Comparison of ENCODE assay signal across 18 mouse cellular contexts in genomic region chr16:26827006-26827405, GRCm38 (mm10).
"Had no signal": no experiment of that assay in that cellular context is flagged by ENCODE, and none has a peak within 500 bp of the region (broad histone marks: within the 10 kb centered on the region; RNA-seq: fewer than 3 reads in every experiment).

No protein-coding gene starts in this region.

- H3K4me2 ChIP-seq: lung, embryonic 15.5 days; midbrain, embryonic 11.5 days; midbrain, embryonic 13.5 days; midbrain, embryonic 15.5 days; neural tube, embryonic 12.5 days had no signal

- ATAC-seq: liver, postnatal 0 days; lung, postnatal 0 days; midbrain, embryonic 13.5 days; midbrain, embryonic 15.5 days had no signal

- H3K9me3 ChIP-seq: lung, embryonic 15.5 days; midbrain, embryonic 13.5 days; midbrain, embryonic 15.5 days; neural tube, embryonic 12.5 days had no signal

- H3K4me1 ChIP-seq: lung, embryonic 15.5 days; megakaryocyte, embryonic 14.5 days; midbrain, embryonic 13.5 days; midbrain, embryonic 15.5 days; neural tube, embryonic 12.5 days had no signal

- H3K36me3 ChIP-seq: lung, embryonic 15.5 days; midbrain, embryonic 13.5 days; midbrain, embryonic 15.5 days; neural tube, embryonic 12.5 days had no signal

- H3K27ac ChIP-seq: lung, embryonic 15.5 days; macrophage; midbrain, embryonic 13.5 days; midbrain, embryonic 15.5 days; neural tube, embryonic 12.5 days had no signal

- H3K4me3 ChIP-seq: lung, embryonic 15.5 days; megakaryocyte, embryonic 14.5 days; midbrain, embryonic 13.5 days; midbrain, embryonic 15.5 days; neural tube, embryonic 12.5 days had no signal

- H3K27me3 ChIP-seq: lung, embryonic 15.5 days; megakaryocyte, embryonic 14.5 days; midbrain, embryonic 13.5 days; midbrain, embryonic 15.5 days; neural tube, embryonic 12.5 days had no signal

- DNase-seq: liver, postnatal 0 days; lung, adult 2 months; lung, postnatal 14 days; lung, postnatal 36 days; right cerebral cortex, postnatal 25 days; right cerebral cortex, postnatal 4 days; spleen, adult 18-20 months; thymus, adult 2 months; thymus, postnatal 25 days; thymus, postnatal 4 days had no signal

- H3K9ac ChIP-seq: liver, postnatal 0 days; lung, embryonic 15.5 days; midbrain, embryonic 13.5 days; midbrain, embryonic 15.5 days; neural tube, embryonic 12.5 days had no signal
